Mouse (Mus musculus) liver, postnatal 0 days (tissue): ENCODE measurements around the gene Wdr54.

Experiments used
- CTCF ChIP-seq: sonication (generic); IDR thresholded peaks from 2 replicates; pipeline ENCODE4 v1.5.1; 2016; ENCODE audit warnings: antibody characterized with exemption, low read depth
- EP300 ChIP-seq: IDR thresholded peaks from 2 replicates; pipeline ENCODE4 v1.6.1; 2016; ENCODE audit warnings: antibody characterized with exemption, low read depth, mild to moderate bottlenecking

- no peak for TF ChIP-seq CTCF
- TF ChIP-seq EP300: no peak
Measured at GRCm38 (mm10) chr6:83161442-83161841, 5.2 kb upstream of the Wdr54 start.
